Mouse (Mus musculus): ENCODE data around the gene Fgf13. TPM values are rescaled to one million over a fixed set of nuclear protein-coding genes. Genes with fewer than 3 reads are reported as not detected.

Fgf13 gene
- polyA plus RNA-seq, 1 experiment, result 104 TPM

- TF ChIP-seq POLR2A (IDR thresholded peaks at IDR 0.05; ENCODE audit: extremely low read depth, insufficient read depth, low read length) (no peak), CTCF (IDR thresholded peaks at IDR 0.05; ENCODE audit: extremely low read depth, insufficient read depth, low read length) (no peak)
- H3K4me1 ChIP-seq (ENCODE audit: control insufficient read depth, insufficient read depth, low read length), result no peaks in the 10 kb centered on the region
Measured at GRCm38 (mm10) chrX:59201146-59201545, 366.7 kb downstream of the Fgf13 start.

GRCm38 (mm10) chrX:59194149-59194548 lies 373.7 kb downstream of the Fgf13 start:
- no peak overlapping the region for H3K4me3 ChIP-seq (ENCODE audit: insufficient read depth, low read length)

More at GRCm38 (mm10) chrX:59201146-59201545, 366.7 kb downstream of the Fgf13 start:
- Histone ChIP-seq H3K4me3 (ENCODE audit: insufficient read depth, low read length) (no peak overlapping the region), H3K27ac (ENCODE audit: insufficient read depth, low read length) (no peak overlapping the region)

GRCm38 (mm10) chrX:59186922-59187321 lies 380.9 kb downstream of the Fgf13 start:
- H3K27ac ChIP-seq (ENCODE audit: insufficient read depth, low read length), result no peak overlapping the region
- no peaks in the 10 kb centered on the region for H3K4me1 ChIP-seq (ENCODE audit: control insufficient read depth, insufficient read depth, low read length)
- TF ChIP-seq POLR2A (IDR thresholded peaks at IDR 0.05; ENCODE audit: extremely low read depth, insufficient read depth, low read length) (no peak), CTCF (IDR thresholded peaks at IDR 0.05; ENCODE audit: extremely low read depth, insufficient read depth, low read length) (no peak)
- H3K4me3 ChIP-seq (ENCODE audit: insufficient read depth, low read length), result no peak overlapping the region

More at GRCm38 (mm10) chrX:59194149-59194548, 373.7 kb downstream of the Fgf13 start:
- TF ChIP-seq POLR2A (IDR thresholded peaks at IDR 0.05; ENCODE audit: extremely low read depth, insufficient read depth, low read length), result no peak
- no peak for TF ChIP-seq CTCF (IDR thresholded peaks at IDR 0.05; ENCODE audit: extremely low read depth, insufficient read depth, low read length)
- Histone ChIP-seq H3K27ac (ENCODE audit: insufficient read depth, low read length) (no peak overlapping the region), H3K4me1 (ENCODE audit: control insufficient read depth, insufficient read depth, low read length) (no peaks in the 10 kb centered on the region)

GRCm38 (mm10) chrX:59182323-59182722 lies 385.5 kb downstream of the Fgf13 start:
- Histone ChIP-seq H3K27ac (ENCODE audit: insufficient read depth, low read length) (no peak overlapping the region), H3K4me3 (ENCODE audit: insufficient read depth, low read length) (no peak overlapping the region), H3K4me1 (ENCODE audit: control insufficient read depth, insufficient read depth, low read length) (no peaks in the 10 kb centered on the region)
- no peak for TF ChIP-seq POLR2A (IDR thresholded peaks at IDR 0.05; ENCODE audit: extremely low read depth, insufficient read depth, low read length)
- no peak for TF ChIP-seq CTCF (IDR thresholded peaks at IDR 0.05; ENCODE audit: extremely low read depth, insufficient read depth, low read length)

GRCm38 (mm10) chrX:59179627-59180026 lies 388.2 kb downstream of the Fgf13 start:
- TF ChIP-seq CTCF (IDR thresholded peaks at IDR 0.05; ENCODE audit: extremely low read depth, insufficient read depth, low read length) (no peak), POLR2A (IDR thresholded peaks at IDR 0.05; ENCODE audit: extremely low read depth, insufficient read depth, low read length) (no peak)
- no peak overlapping the region for H3K27ac ChIP-seq (ENCODE audit: insufficient read depth, low read length)
- H3K4me3 ChIP-seq (ENCODE audit: insufficient read depth, low read length), result no peak overlapping the region
- H3K4me1 ChIP-seq (ENCODE audit: control insufficient read depth, insufficient read depth, low read length), result no peaks in the 10 kb centered on the region

- H3K4me1 ChIP-seq (ENCODE audit: control insufficient read depth, insufficient read depth, low read length), result no peaks in the 10 kb centered on the region
- TF ChIP-seq POLR2A (IDR thresholded peaks at IDR 0.05; ENCODE audit: extremely low read depth, insufficient read depth, low read length), result no peak
- TF ChIP-seq CTCF (IDR thresholded peaks at IDR 0.05; ENCODE audit: extremely low read depth, insufficient read depth, low read length), result 0 out of 2 replicates have a peak, but pooled peaks have one; percentile 11
- H3K4me3 ChIP-seq (ENCODE audit: insufficient read depth, low read length), result no peak overlapping the region
- no peak overlapping the region for H3K27ac ChIP-seq (ENCODE audit: insufficient read depth, low read length)
Measured at GRCm38 (mm10) chrX:59179081-59179596, 388.7 kb downstream of the Fgf13 start.

- no peak overlapping the region for H3K4me3 ChIP-seq (ENCODE audit: insufficient read depth, low read length)
- H3K27ac ChIP-seq (ENCODE audit: insufficient read depth, low read length), result no peak overlapping the region
- H3K4me1 ChIP-seq (ENCODE audit: control insufficient read depth, insufficient read depth, low read length), result no peaks in the 10 kb centered on the region
- peak; percentile 11; the same call in 1 of the 2 replicates for TF ChIP-seq CTCF (IDR thresholded peaks at IDR 0.05; ENCODE audit: extremely low read depth, insufficient read depth, low read length)
- TF ChIP-seq POLR2A (IDR thresholded peaks at IDR 0.05; ENCODE audit: extremely low read depth, insufficient read depth, low read length), result no peak
Measured at GRCm38 (mm10) chrX:59177653-59178052, 390.2 kb downstream of the Fgf13 start.

GRCm38 (mm10) chrX:59172200-59172599 lies 395.7 kb downstream of the Fgf13 start:
- TF ChIP-seq CTCF (IDR thresholded peaks at IDR 0.05; ENCODE audit: extremely low read depth, insufficient read depth, low read length), result no peak
- H3K4me3 ChIP-seq (ENCODE audit: insufficient read depth, low read length), result no peak overlapping the region
- no peak overlapping the region for H3K27ac ChIP-seq (ENCODE audit: insufficient read depth, low read length)

GRCm38 (mm10) chrX:59166763-59167162 lies 401.1 kb downstream of the Fgf13 start:
- Histone ChIP-seq H3K27ac (ENCODE audit: insufficient read depth, low read length) (no peak overlapping the region), H3K4me1 (ENCODE audit: control insufficient read depth, insufficient read depth, low read length) (no peaks in the 10 kb centered on the region; the same call in 1 of the 2 replicates), H3K4me3 (ENCODE audit: insufficient read depth, low read length) (no peak overlapping the region)
- TF ChIP-seq POLR2A (IDR thresholded peaks at IDR 0.05; ENCODE audit: extremely low read depth, insufficient read depth, low read length) (no peak), CTCF (IDR thresholded peaks at IDR 0.05; ENCODE audit: extremely low read depth, insufficient read depth, low read length) (no peak)

More at GRCm38 (mm10) chrX:59172200-59172599, 395.7 kb downstream of the Fgf13 start:
- no peaks in the 10 kb centered on the region; the same call in 1 of the 2 replicates for H3K4me1 ChIP-seq (ENCODE audit: control insufficient read depth, insufficient read depth, low read length)

GRCm38 (mm10) chrX:59141947-59142346 lies 425.9 kb downstream of the Fgf13 start:
- no peaks in the 10 kb centered on the region for H3K4me1 ChIP-seq (ENCODE audit: control insufficient read depth, insufficient read depth, low read length)
- TF ChIP-seq POLR2A (IDR thresholded peaks at IDR 0.05; ENCODE audit: extremely low read depth, insufficient read depth, low read length), result no peak
- TF ChIP-seq CTCF (IDR thresholded peaks at IDR 0.05; ENCODE audit: extremely low read depth, insufficient read depth, low read length), result no peak
- no peak overlapping the region for H3K4me3 ChIP-seq (ENCODE audit: insufficient read depth, low read length)
- no peak overlapping the region for H3K27ac ChIP-seq (ENCODE audit: insufficient read depth, low read length)
